Mouse (Mus musculus) thymus, postnatal 14 days (tissue): ENCODE measurements around the gene Kcnn4.

Experiments
- DNase-seq: peaks from one replicate; pipeline ENCODE4 v3.0.0; 2021

Gene Kcnn4

GRCm38 (mm10) chr7:24369731-24370541, at the start of gene Kcnn4:
Kcnn4 (plus strand) TSS chr7:24370263.
- peak; percentile 83 for DNase-seq

- DNase-seq: no peak
Measured at GRCm38 (mm10) chr7:24322593-24322992, 47.5 kb upstream of the Kcnn4 start.

GRCm38 (mm10) chr7:24325197-24325596, 44.9 kb upstream of the Kcnn4 start:
- DNase-seq: no peak

GRCm38 (mm10) chr7:24325675-24326128, 44.4 kb upstream of the Kcnn4 start:
- no peak for DNase-seq

GRCm38 (mm10) chr7:24326273-24327135, 43.6 kb upstream of the Kcnn4 start:
- no peak for DNase-seq

- DNase-seq: no peak
Measured at GRCm38 (mm10) chr7:24327281-24327975, 42.6 kb upstream of the Kcnn4 start.

- no peak for DNase-seq
Measured at GRCm38 (mm10) chr7:24333304-24333986, 36.6 kb upstream of the Kcnn4 start, which contains the start of gene Tescl. Tescl (minus strand) TSS chr7:24333936.

GRCm38 (mm10) chr7:24335699-24336309, 34.3 kb upstream of the Kcnn4 start:
- DNase-seq: peak; percentile 80

- no peak for DNase-seq
Measured at GRCm38 (mm10) chr7:24338241-24338640, 31.8 kb upstream of the Kcnn4 start.

- DNase-seq: no peak
Measured at GRCm38 (mm10) chr7:24343701-24344272, 26.3 kb upstream of the Kcnn4 start.

GRCm38 (mm10) chr7:24346444-24346843, 23.6 kb upstream of the Kcnn4 start:
- no peak for DNase-seq

- DNase-seq: no peak
Measured at GRCm38 (mm10) chr7:24348896-24349295, 21.2 kb upstream of the Kcnn4 start, which contains the start of gene Lypd5. Lypd5 (plus strand) TSS chr7:24349196.

- no peak for DNase-seq
Measured at GRCm38 (mm10) chr7:24355646-24356045, 14.4 kb upstream of the Kcnn4 start.

GRCm38 (mm10) chr7:24356081-24356480, 14.0 kb upstream of the Kcnn4 start:
- no peak for DNase-seq

GRCm38 (mm10) chr7:24357899-24358298, 12.2 kb upstream of the Kcnn4 start:
- DNase-seq: peak; percentile 42

- peak; percentile 36 for DNase-seq
Measured at GRCm38 (mm10) chr7:24359269-24359668, 10.8 kb upstream of the Kcnn4 start.

- DNase-seq: no peak
Measured at GRCm38 (mm10) chr7:24361001-24361400, 9.1 kb upstream of the Kcnn4 start.

GRCm38 (mm10) chr7:24363228-24363627, 6.8 kb upstream of the Kcnn4 start:
- DNase-seq: peak; percentile 78

- peak; percentile 93 for DNase-seq
Measured at GRCm38 (mm10) chr7:24364827-24365226, 5.2 kb upstream of the Kcnn4 start.

- peak; percentile 23 for DNase-seq
Measured at GRCm38 (mm10) chr7:24365258-24366014, 4.6 kb upstream of the Kcnn4 start.
